In the genomic region with DNA sequence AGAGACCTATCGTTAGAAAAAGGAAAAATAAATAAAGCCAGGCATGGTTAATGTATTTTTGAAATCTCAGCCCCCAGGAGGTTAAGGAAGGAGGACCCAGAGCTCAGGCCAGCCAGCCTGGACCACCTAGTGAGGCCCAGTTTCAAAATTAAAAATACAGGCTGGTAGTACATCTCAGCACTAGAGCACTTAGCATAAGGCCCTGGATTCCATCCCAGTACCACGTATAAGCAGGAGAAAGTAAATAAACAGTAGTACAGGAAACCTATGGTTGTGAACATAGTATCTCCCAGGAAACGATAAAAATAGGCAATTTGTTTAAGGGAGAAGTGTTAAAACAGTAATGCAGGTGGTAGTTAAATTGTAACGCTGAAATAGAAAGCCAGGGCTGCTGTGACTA, we compare ENCODE assay signal across 8 mouse cellular contexts. TPM values are rescaled to one million over a fixed set of nuclear protein-coding genes. Genes with fewer than 3 reads are reported as not detected.
DNase-seq lines count a peak whose midpoint lies in the region; ATAC-seq and TF ChIP-seq lines count a peak whose summit lies in the region.

No protein-coding gene starts in this region.

- peaks cover 56% of the 10 kb centered on the region for H3K4me1 ChIP-seq in forebrain, embryonic 12.5 days
- peaks cover 62% of the 10 kb centered on the region for H3K4me1 ChIP-seq in liver, embryonic 13.5 days (replicated peaks)

- H3K27ac ChIP-seq in gastrocnemius, adult 2 months = peak overlapping the region; percentile 91
- peak overlapping the region; percentile 27; the same call in 1 of the 2 replicates for H3K27ac ChIP-seq in forebrain, embryonic 12.5 days
- H3K27ac ChIP-seq in liver, embryonic 13.5 days = peak overlapping the region; percentile 91

- no peaks in the 10 kb centered on the region for H3K9me3 ChIP-seq in forebrain, embryonic 12.5 days
- H3K9me3 ChIP-seq in liver, embryonic 13.5 days (replicated peaks) = no peaks in the 10 kb centered on the region

- WGBS in forebrain, embryonic 12.5 days = 53% methylated on average over 4 of the region's 4 CpGs
- 35% methylated on average over 4 of the region's 4 CpGs for WGBS in liver, embryonic 13.5 days (ENCODE audit: insufficient replicate concordance)

- ATAC-seq in forebrain, embryonic 12.5 days (ENCODE audit: low FRiP score) = no peak
- ATAC-seq in liver, embryonic 13.5 days (ENCODE audit: low read depth) = no peak

- intact Hi-C loops in gastrocnemius, adult 2 months (cut with DNase I) = loop anchor here (2.0 kb wide), 1 partner anchor 105 kb away; no protein-coding TSS in a partner anchor
- intact Hi-C loops in gastrocnemius, postnatal 36 days (cut with DNase I) = no loop called here

- no peak for DNase-seq in gastrocnemius, adult 2 months
- DNase-seq in gastrocnemius, postnatal 36 days = no peak
- peak; percentile 12 for DNase-seq in 416B (ENCODE audit: low read depth)
- DNase-seq in liver, embryonic 13.5 days = no peak
- DNase-seq in gastrocnemius, adult 18-20 months (ENCODE audit: low spot score) = no peak
- DNase-seq in spleen, postnatal 36 days (ENCODE audit: low spot score in 2 of 2) = no peak
- no peak for DNase-seq in left cerebral cortex, adult 18-20 months (ENCODE audit: low spot score in 2 of 2)

- H3K27me3 ChIP-seq in forebrain, embryonic 12.5 days = no peaks in the 10 kb centered on the region
- no peaks in the 10 kb centered on the region for H3K27me3 ChIP-seq in liver, embryonic 13.5 days

- H3K4me2 ChIP-seq in forebrain, embryonic 12.5 days = peak overlapping the region; percentile 58
- peak overlapping the region; percentile 99 for H3K4me2 ChIP-seq in liver, embryonic 13.5 days

- H3K9ac ChIP-seq in forebrain, embryonic 12.5 days = no peak overlapping the region
- H3K9ac ChIP-seq in liver, embryonic 13.5 days = 0 out of 2 replicates have a peak overlapping the region, but pooled peaks have one; percentile 70

- peak overlapping the region; percentile 77 for H3K4me3 ChIP-seq in gastrocnemius, adult 2 months
- peak overlapping the region; percentile 40 for H3K4me3 ChIP-seq in forebrain, embryonic 12.5 days (replicated peaks)
- peak overlapping the region; percentile 59 for H3K4me3 ChIP-seq in liver, embryonic 13.5 days (replicated peaks)

- peaks cover 22% of the 10 kb centered on the region for H3K36me3 ChIP-seq in forebrain, embryonic 12.5 days (replicated peaks)
- peaks cover 20% of the 10 kb centered on the region for H3K36me3 ChIP-seq in liver, embryonic 13.5 days

- no peak for TF ChIP-seq CTCF in gastrocnemius, adult 2 months (IDR thresholded peaks at IDR 0.05)

RNA-seq across cellular contexts. Expression of gene Irf2bp1, which starts 1.7 kb away (rescaled TPM):
- 10 to 100 TPM; 18.2 to 20.5 TPM for total RNA-seq in gastrocnemius, adult 2 months (2021)
- total RNA-seq in gastrocnemius, postnatal 36 days (2021) = 10 to 100 TPM; 13.8 to 15.1 TPM
- polyA plus RNA-seq in forebrain, embryonic 12.5 days (2016; fragmentation: Nextera tagmentation; extraction: Ambion mirVana) = 36.2 and 39.8 TPM in 2 replicates
- 9.2 and 9.3 TPM in 2 replicates for polyA plus RNA-seq in liver, embryonic 13.5 days (2015; fragmentation: Nextera tagmentation; extraction: Ambion mirVana)
- 10 to 100 TPM; 18.3 to 18.5 TPM for total RNA-seq in gastrocnemius, adult 18-20 months (2021)
- 10 to 100 TPM; 55.7 to 57.8 TPM for total RNA-seq in left cerebral cortex, adult 18-20 months (2021)

RNA-seq across cellular contexts. Expression of gene Mypop, which starts 11.1 kb away (rescaled TPM):
- 1 to 10 TPM; 6.3 to 6.7 TPM for total RNA-seq in gastrocnemius, adult 2 months (2021)
- 1 to 10 TPM; 4.7 to 6.4 TPM for total RNA-seq in gastrocnemius, postnatal 36 days (2021)
- 3.3 and 4.6 TPM in 2 replicates for polyA plus RNA-seq in forebrain, embryonic 12.5 days (2016; fragmentation: Nextera tagmentation; extraction: Ambion mirVana)
- polyA plus RNA-seq in liver, embryonic 13.5 days (2015; fragmentation: Nextera tagmentation; extraction: Ambion mirVana) = 0.37 and 0.82 TPM in 2 replicates
- total RNA-seq in gastrocnemius, adult 18-20 months (2021) = 1 to 10 TPM; 8.7 to 8.9 TPM
- 10 to 100 TPM; 53.8 to 59.5 TPM for total RNA-seq in left cerebral cortex, adult 18-20 months (2021)

RNA-seq across cellular contexts. Expression of gene Nanos2, which starts 14.9 kb away (rescaled TPM):
- total RNA-seq in gastrocnemius, adult 2 months (2021) = not detected
- total RNA-seq in gastrocnemius, postnatal 36 days (2021) = not detected
- polyA plus RNA-seq in forebrain, embryonic 12.5 days (2016; fragmentation: Nextera tagmentation; extraction: Ambion mirVana) = 0.24 and 0.28 TPM in 2 replicates
- polyA plus RNA-seq in liver, embryonic 13.5 days (2015; fragmentation: Nextera tagmentation; extraction: Ambion mirVana) = not detected in 2 replicates
- total RNA-seq in gastrocnemius, adult 18-20 months (2021) = not detected
- under 1 TPM; 0.40 to 0.49 TPM for total RNA-seq in left cerebral cortex, adult 18-20 months (2021)

RNA-seq across cellular contexts. Expression of gene Foxa3, which starts 21.2 kb away (rescaled TPM):
- total RNA-seq in gastrocnemius, adult 2 months (2021) = not detected
- total RNA-seq in gastrocnemius, postnatal 36 days (2021) = not detected
- 0.09 TPM in 1 of 2 replicates, not detected in the other for polyA plus RNA-seq in forebrain, embryonic 12.5 days (2016; fragmentation: Nextera tagmentation; extraction: Ambion mirVana)
- 25.6 and 29.4 TPM in 2 replicates for polyA plus RNA-seq in liver, embryonic 13.5 days (2015; fragmentation: Nextera tagmentation; extraction: Ambion mirVana)
- total RNA-seq in gastrocnemius, adult 18-20 months (2021) = under 1 TPM in 1 of 2 experiments, not detected in 1; 0.09 TPM
- total RNA-seq in left cerebral cortex, adult 18-20 months (2021) = not detected

RNA-seq across cellular contexts. Expression of gene Sympk, which starts 22.1 kb away (rescaled TPM):
- 10 to 100 TPM; 70.9 to 81.5 TPM for total RNA-seq in gastrocnemius, adult 2 months (2021)
- total RNA-seq in gastrocnemius, postnatal 36 days (2021) = 10 to 100 TPM; 61.8 to 65.7 TPM
- 50.6 and 53.2 TPM in 2 replicates for polyA plus RNA-seq in forebrain, embryonic 12.5 days (2016; fragmentation: Nextera tagmentation; extraction: Ambion mirVana)
- 15.0 and 17.4 TPM in 2 replicates for polyA plus RNA-seq in liver, embryonic 13.5 days (2015; fragmentation: Nextera tagmentation; extraction: Ambion mirVana)
- 10 to 100 TPM; 74.1 to 74.6 TPM for total RNA-seq in gastrocnemius, adult 18-20 months (2021)
- total RNA-seq in left cerebral cortex, adult 18-20 months (2021) = 100 to 1,000 TPM; 116 to 123 TPM

Comparison
In these comparisons a context has a peak if more than half of its experiments do, and no peak if none do; other contexts are left out.
1. H3K27ac ChIP-seq: peak in every context shown above with its lines; median percentile 91 in gastrocnemius, adult 2 months; 91 in liver, embryonic 13.5 days; 27 in forebrain, embryonic 12.5 days.
2. RNA of gene Mypop, which starts 11.1 kb away (total RNA-seq): 53.8 to 59.5 TPM in left cerebral cortex, adult 18-20 months; 8.7 to 8.9 TPM in gastrocnemius, adult 18-20 months, 6.3 to 6.7 TPM in gastrocnemius, adult 2 months and 4.7 to 6.4 TPM in gastrocnemius, postnatal 36 days; every median in the first group is over 4 times any median in the second.
3. Peak in every context shown above with its lines, with median percentiles within 50 percentile points of each other: H3K4me3 ChIP-seq.